Mouse (Mus musculus): ENCODE data around the gene Nobox. TPM values are rescaled to one million over a fixed set of nuclear protein-coding genes. Genes with fewer than 3 reads are reported as not detected.

Nobox gene
- not detected in 2 replicates for polyA plus RNA-seq (2014; fragmentation: Nextera tagmentation; extraction: Ambion mirVana)

DNA sequence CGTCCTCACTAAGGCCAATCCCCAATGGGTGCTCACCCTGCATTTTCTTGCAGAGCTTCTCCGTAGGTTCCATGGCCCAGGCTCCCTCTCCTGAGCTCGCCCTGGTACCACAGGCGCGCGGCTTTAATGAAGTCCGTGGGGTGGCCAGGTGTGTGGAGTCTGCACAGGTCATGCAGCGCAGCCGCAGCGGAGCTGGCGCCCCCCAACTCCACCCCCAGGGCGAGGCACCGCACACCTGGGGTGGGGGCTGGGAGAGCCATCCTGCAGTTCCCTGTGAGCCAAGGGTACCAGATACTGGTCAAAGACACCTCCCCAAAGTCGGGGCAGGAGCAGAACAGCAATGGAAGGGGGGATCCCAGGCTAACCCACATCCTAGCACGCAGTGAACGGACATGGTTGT is at the start of gene Nobox:
TSS of gene Nobox (minus strand) at position 101 of the 400 bp plus-strand sequence.
- Histone ChIP-seq H3K27ac (ENCODE audit: low read depth, low read length) (no peak within 1 kb of the TSS), H3K9me3 (replicated peaks; ENCODE audit: control insufficient read depth, low read length) (no peaks in the 10 kb centered on the region), H3K9ac (ENCODE audit: low read depth, low read length) (no peak within 1 kb of the TSS), H3K4me1 (ENCODE audit: control insufficient read depth, insufficient read depth, low read length) (no peaks in the 10 kb centered on the region), H3K4me2 (no peak within 1 kb of the TSS), H3K4me3 (ENCODE audit: low read depth, low read length) (no peak within 1 kb of the TSS), H3K27me3 (ENCODE audit: control insufficient read depth, insufficient read depth, low read length) (no peaks in the 10 kb centered on the region), H3K36me3 (ENCODE audit: control insufficient read depth, insufficient read depth, low read length) (no peaks in the 10 kb centered on the region)
- no peak for ATAC-seq (replicated peaks; ENCODE audit: insufficient number of reproducible peaks, low FRiP score, low TSS enrichment)
- 57% methylated on average over 16 of the region's 16 CpGs for WGBS (ENCODE audit: insufficient replicate concordance)

GRCm38 (mm10) chr6:43354562-43355241 is 45.3 kb upstream of the Nobox start:
- no peak overlapping the region; the same call in 1 of the 2 replicates for H3K4me3 ChIP-seq (ENCODE audit: low read depth, low read length)
- ATAC-seq (replicated peaks; ENCODE audit: insufficient number of reproducible peaks, low FRiP score, low TSS enrichment): 0 out of 2 replicates have a peak, but pooled peaks have one; percentile 35

GRCm38 (mm10) chr6:43353446-43353845 is 44.1 kb upstream of the Nobox start:
- no peaks in the 10 kb centered on the region for H3K27me3 ChIP-seq (ENCODE audit: control insufficient read depth, insufficient read depth, low read length)
- no peak overlapping the region for H3K27ac ChIP-seq (ENCODE audit: low read depth, low read length)
- no peaks in the 10 kb centered on the region for H3K4me1 ChIP-seq (ENCODE audit: control insufficient read depth, insufficient read depth, low read length)
- H3K9me3 ChIP-seq (replicated peaks; ENCODE audit: control insufficient read depth, low read length): no peaks in the 10 kb centered on the region
- H3K9ac ChIP-seq (ENCODE audit: low read depth, low read length): no peak overlapping the region
- H3K4me3 ChIP-seq (ENCODE audit: low read depth, low read length): no peak overlapping the region
- no peak for ATAC-seq (replicated peaks; ENCODE audit: insufficient number of reproducible peaks, low FRiP score, low TSS enrichment)
- no peaks in the 10 kb centered on the region for H3K36me3 ChIP-seq (ENCODE audit: control insufficient read depth, insufficient read depth, low read length)
- H3K4me2 ChIP-seq: no peak overlapping the region
- WGBS (ENCODE audit: insufficient replicate concordance): 93% methylated on average over 4 of the region's 4 CpGs

More at GRCm38 (mm10) chr6:43354562-43355241, 45.3 kb upstream of the Nobox start:
- no peak overlapping the region for H3K27ac ChIP-seq (ENCODE audit: low read depth, low read length)
- H3K9ac ChIP-seq (ENCODE audit: low read depth, low read length): no peak overlapping the region
- no peaks in the 10 kb centered on the region for H3K36me3 ChIP-seq (ENCODE audit: control insufficient read depth, insufficient read depth, low read length)
- H3K4me1 ChIP-seq (ENCODE audit: control insufficient read depth, insufficient read depth, low read length): no peaks in the 10 kb centered on the region
- H3K4me2 ChIP-seq: peak overlapping the region; percentile 17; the same call in 1 of the 2 replicates
- no peaks in the 10 kb centered on the region for H3K9me3 ChIP-seq (replicated peaks; ENCODE audit: control insufficient read depth, low read length)
- no peaks in the 10 kb centered on the region for H3K27me3 ChIP-seq (ENCODE audit: control insufficient read depth, insufficient read depth, low read length)
- WGBS (ENCODE audit: insufficient replicate concordance): 42% methylated on average over 9 of the region's 9 CpGs

GRCm38 (mm10) chr6:43349083-43349482 is 39.7 kb upstream of the Nobox start:
- no peaks in the 10 kb centered on the region for H3K9me3 ChIP-seq (replicated peaks; ENCODE audit: control insufficient read depth, low read length)
- no peaks in the 10 kb centered on the region for H3K27me3 ChIP-seq (ENCODE audit: control insufficient read depth, insufficient read depth, low read length)
- H3K36me3 ChIP-seq (ENCODE audit: control insufficient read depth, insufficient read depth, low read length): no peaks in the 10 kb centered on the region
- H3K27ac ChIP-seq (ENCODE audit: low read depth, low read length): no peak overlapping the region
- ATAC-seq (replicated peaks; ENCODE audit: insufficient number of reproducible peaks, low FRiP score, low TSS enrichment): no peak
- no peak overlapping the region for H3K4me3 ChIP-seq (ENCODE audit: low read depth, low read length)
- 54% methylated on average over 4 of the region's 4 CpGs for WGBS (ENCODE audit: insufficient replicate concordance)
- H3K4me1 ChIP-seq (ENCODE audit: control insufficient read depth, insufficient read depth, low read length): no peaks in the 10 kb centered on the region
- no peak overlapping the region for H3K9ac ChIP-seq (ENCODE audit: low read depth, low read length)
- H3K4me2 ChIP-seq: no peak overlapping the region

DNA sequence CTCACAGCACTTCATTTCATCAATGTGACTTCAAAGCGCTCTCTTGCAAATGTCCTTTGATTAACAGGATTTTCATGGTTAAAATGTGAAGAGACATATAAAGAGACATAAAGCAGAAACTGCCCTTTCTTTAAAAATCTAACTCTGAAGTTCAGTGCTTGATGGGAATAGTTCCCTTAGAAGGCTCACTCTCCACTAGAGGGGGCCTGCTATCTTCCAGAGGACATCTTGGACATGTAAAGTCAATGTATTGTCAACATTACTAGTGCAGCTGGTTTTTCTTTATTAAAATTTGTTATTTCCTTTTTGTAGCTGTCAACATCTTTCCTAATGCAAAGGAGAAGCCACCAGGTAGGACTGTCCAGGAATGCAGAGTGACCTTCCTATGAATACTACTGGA is 38.3 kb upstream of the Nobox start:
- no peak for ATAC-seq (replicated peaks; ENCODE audit: insufficient number of reproducible peaks, low FRiP score, low TSS enrichment)
- Histone ChIP-seq H3K4me3 (ENCODE audit: low read depth, low read length) (no peak overlapping the region), H3K9ac (ENCODE audit: low read depth, low read length) (no peak overlapping the region), H3K4me1 (ENCODE audit: control insufficient read depth, insufficient read depth, low read length) (no peaks in the 10 kb centered on the region), H3K36me3 (ENCODE audit: control insufficient read depth, insufficient read depth, low read length) (no peaks in the 10 kb centered on the region), H3K27ac (ENCODE audit: low read depth, low read length) (no peak overlapping the region), H3K27me3 (ENCODE audit: control insufficient read depth, insufficient read depth, low read length) (no peaks in the 10 kb centered on the region), H3K4me2 (no peak overlapping the region), H3K9me3 (replicated peaks; ENCODE audit: control insufficient read depth, low read length) (no peaks in the 10 kb centered on the region)
- 91% methylated on average over 1 of the region's 1 CpGs for WGBS (ENCODE audit: insufficient replicate concordance)

DNA sequence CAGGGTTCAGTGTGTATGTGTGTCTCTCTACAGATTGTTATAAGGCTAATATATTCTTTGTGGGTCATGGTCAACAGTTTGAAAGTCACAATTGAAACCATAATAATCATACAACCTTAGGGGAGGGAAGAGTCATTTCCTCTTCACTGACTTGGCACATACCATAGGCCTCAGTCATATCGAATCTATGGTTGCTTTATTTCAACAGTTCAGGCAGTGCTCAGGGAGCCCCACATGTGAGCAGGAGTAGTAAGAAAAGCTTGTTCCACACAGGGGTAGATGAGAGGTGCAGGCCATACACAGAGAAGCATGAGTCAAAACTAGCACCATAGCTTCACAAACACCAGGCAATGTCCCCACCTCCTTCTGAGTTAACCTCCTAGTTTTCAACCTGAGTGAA is 33.7 kb upstream of the Nobox start:
- no peaks in the 10 kb centered on the region for H3K9me3 ChIP-seq (replicated peaks; ENCODE audit: control insufficient read depth, low read length)
- no peak for ATAC-seq (replicated peaks; ENCODE audit: insufficient number of reproducible peaks, low FRiP score, low TSS enrichment)
- H3K9ac ChIP-seq (ENCODE audit: low read depth, low read length): no peak overlapping the region
- H3K36me3 ChIP-seq (ENCODE audit: control insufficient read depth, insufficient read depth, low read length): no peaks in the 10 kb centered on the region
- H3K4me1 ChIP-seq (ENCODE audit: control insufficient read depth, insufficient read depth, low read length): 0 out of 2 replicates have a peak, but pooled peaks cover 3% of the 10 kb centered on the region
- H3K4me3 ChIP-seq (ENCODE audit: low read depth, low read length): no peak overlapping the region
- no peaks in the 10 kb centered on the region for H3K27me3 ChIP-seq (ENCODE audit: control insufficient read depth, insufficient read depth, low read length)
- no peak overlapping the region for H3K27ac ChIP-seq (ENCODE audit: low read depth, low read length)
- WGBS (ENCODE audit: insufficient replicate concordance): 68% methylated on average over 1 of the region's 1 CpGs
- H3K4me2 ChIP-seq: no peak overlapping the region

DNA sequence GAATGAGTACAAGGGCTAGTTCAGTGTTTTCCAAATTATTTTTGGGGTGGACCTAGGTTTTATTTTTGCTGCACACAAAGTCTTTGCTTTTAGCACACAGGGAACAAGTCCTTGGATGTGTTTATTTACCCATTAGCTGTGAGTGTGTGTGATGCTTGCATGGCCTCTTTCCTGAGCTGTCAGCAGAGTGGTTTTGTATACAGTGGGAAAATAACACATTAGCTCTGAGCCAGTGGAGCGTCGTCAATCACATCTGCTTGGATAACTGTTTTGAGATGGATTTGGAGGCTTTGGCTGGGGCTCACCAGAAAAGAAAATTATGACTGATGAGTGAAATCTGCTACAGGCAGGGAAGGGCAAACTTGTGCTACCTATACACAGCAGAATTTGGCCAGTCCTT is 33.0 kb upstream of the Nobox start:
- ATAC-seq (replicated peaks; ENCODE audit: insufficient number of reproducible peaks, low FRiP score, low TSS enrichment): no peak
- Histone ChIP-seq H3K27me3 (ENCODE audit: control insufficient read depth, insufficient read depth, low read length) (no peaks in the 10 kb centered on the region), H3K9ac (ENCODE audit: low read depth, low read length) (no peak overlapping the region), H3K4me2 (no peak overlapping the region), H3K9me3 (replicated peaks; ENCODE audit: control insufficient read depth, low read length) (no peaks in the 10 kb centered on the region), H3K4me1 (ENCODE audit: control insufficient read depth, insufficient read depth, low read length) (peaks cover 3% of the 10 kb centered on the region; the same call in 1 of the 2 replicates), H3K27ac (ENCODE audit: low read depth, low read length) (no peak overlapping the region), H3K36me3 (ENCODE audit: control insufficient read depth, insufficient read depth, low read length) (no peaks in the 10 kb centered on the region), H3K4me3 (ENCODE audit: low read depth, low read length) (no peak overlapping the region)
- 34% methylated on average over 2 of the region's 2 CpGs for WGBS (ENCODE audit: insufficient replicate concordance)

DNA sequence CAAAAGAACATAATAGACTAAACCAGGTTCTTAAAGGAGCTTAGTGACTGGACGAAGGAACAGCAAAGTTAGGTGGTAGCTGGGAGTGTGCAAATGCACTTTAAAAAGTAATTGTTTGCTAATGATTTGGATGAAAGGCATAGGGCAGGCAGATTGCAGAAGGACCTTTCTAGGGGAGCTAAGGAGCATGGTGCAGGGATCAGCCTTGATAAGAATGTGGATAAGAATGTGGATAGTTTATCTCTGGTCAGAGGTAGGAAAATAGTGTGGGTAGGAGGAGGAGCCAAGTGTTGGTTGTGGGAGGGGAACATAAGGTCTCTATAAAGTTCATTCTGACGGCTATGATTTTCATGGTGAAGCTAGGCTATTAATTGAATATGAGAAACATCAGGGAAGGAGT is 29.4 kb upstream of the Nobox start:
- no peak for ATAC-seq (replicated peaks; ENCODE audit: insufficient number of reproducible peaks, low FRiP score, low TSS enrichment)
- 53% methylated on average over 2 of the region's 2 CpGs for WGBS (ENCODE audit: insufficient replicate concordance)
- no peak overlapping the region for H3K27ac ChIP-seq (ENCODE audit: low read depth, low read length)
- H3K4me2 ChIP-seq: no peak overlapping the region
- no peaks in the 10 kb centered on the region for H3K9me3 ChIP-seq (replicated peaks; ENCODE audit: control insufficient read depth, low read length)
- H3K27me3 ChIP-seq (ENCODE audit: control insufficient read depth, insufficient read depth, low read length): no peaks in the 10 kb centered on the region
- no peak overlapping the region for H3K9ac ChIP-seq (ENCODE audit: low read depth, low read length)
- H3K4me1 ChIP-seq (ENCODE audit: control insufficient read depth, insufficient read depth, low read length): peaks cover 3% of the 10 kb centered on the region; the same call in 1 of the 2 replicates
- H3K4me3 ChIP-seq (ENCODE audit: low read depth, low read length): no peak overlapping the region
- no peaks in the 10 kb centered on the region for H3K36me3 ChIP-seq (ENCODE audit: control insufficient read depth, insufficient read depth, low read length)

DNA sequence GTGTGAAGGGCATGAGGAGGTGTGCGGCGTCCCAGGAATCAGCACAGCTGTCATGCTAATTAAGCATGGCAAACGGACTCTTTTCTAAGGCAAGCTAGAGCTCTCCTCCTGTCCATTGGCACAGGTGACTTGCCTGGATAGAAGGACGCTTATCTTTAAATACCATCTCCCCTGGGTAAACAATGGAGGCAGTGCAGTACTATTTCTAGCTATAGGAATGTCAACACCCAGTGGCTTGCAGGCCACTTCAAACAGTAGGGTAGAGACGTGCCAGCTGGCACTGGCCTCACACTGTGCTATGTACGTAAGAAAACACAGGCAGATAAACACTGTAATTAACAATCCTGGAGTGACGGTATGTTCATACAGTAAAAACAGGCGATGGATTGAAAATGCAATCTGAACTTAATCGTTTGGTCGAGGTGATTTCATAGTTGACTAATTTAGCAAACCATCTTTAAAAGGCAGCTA is 28.2 kb upstream of the Nobox start:
- ATAC-seq (replicated peaks; ENCODE audit: insufficient number of reproducible peaks, low FRiP score, low TSS enrichment): no peak
- Histone ChIP-seq H3K27me3 (ENCODE audit: control insufficient read depth, insufficient read depth, low read length) (no peaks in the 10 kb centered on the region), H3K4me1 (ENCODE audit: control insufficient read depth, insufficient read depth, low read length) (peaks cover 3% of the 10 kb centered on the region; the same call in 1 of the 2 replicates), H3K27ac (ENCODE audit: low read depth, low read length) (no peak overlapping the region), H3K4me2 (no peak overlapping the region), H3K36me3 (ENCODE audit: control insufficient read depth, insufficient read depth, low read length) (no peaks in the 10 kb centered on the region), H3K4me3 (ENCODE audit: low read depth, low read length) (no peak overlapping the region), H3K9ac (ENCODE audit: low read depth, low read length) (no peak overlapping the region), H3K9me3 (replicated peaks; ENCODE audit: control insufficient read depth, low read length) (no peaks in the 10 kb centered on the region)
- WGBS (ENCODE audit: insufficient replicate concordance): 41% methylated on average over 10 of the region's 10 CpGs

Data from heart, embryonic 11.5 days (tissue).